Mouse (Mus musculus): ENCODE data around the gene Tet3.

DNA sequence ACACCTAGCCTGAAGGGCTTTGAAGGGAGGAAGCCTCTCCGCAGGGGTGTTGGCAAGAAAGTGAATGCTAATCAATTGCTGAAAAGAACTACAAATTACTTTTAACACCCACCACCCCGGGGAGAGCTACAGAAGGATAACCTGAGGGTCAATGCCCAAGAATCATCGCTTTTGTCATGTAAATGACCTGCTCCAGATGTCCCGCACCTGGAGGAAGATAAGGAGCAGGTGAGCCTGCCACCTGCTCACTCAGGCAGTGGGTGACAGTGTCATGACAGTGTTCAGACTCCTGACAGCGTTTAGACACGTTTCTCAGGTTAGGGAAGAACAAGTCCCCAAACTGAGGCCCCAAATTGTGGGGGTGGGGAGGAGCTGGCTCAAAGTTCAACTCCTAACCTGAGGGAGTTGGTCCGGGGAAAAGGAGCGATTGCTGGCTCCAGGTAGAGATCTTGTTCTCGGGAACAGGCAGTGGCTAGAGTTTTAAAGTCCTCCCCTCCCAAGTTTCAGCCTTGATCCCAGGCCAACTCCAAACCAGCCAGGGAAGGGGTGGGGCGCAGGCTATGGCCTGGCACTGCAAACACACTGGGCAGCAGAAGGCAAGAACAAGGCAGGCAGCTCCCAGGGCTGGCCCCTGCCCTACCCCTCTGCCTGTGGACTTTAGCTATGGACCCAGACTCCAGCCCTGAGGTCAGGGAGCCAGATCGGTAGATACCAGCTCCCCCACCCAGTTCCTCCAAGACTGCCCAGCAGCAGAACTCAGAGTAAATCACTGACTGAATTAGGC is 36.8 kb downstream of the Tet3 start:
- TF ChIP-seq POLR2A (IDR thresholded peaks at IDR 0.05; ENCODE audit: insufficient read depth, low read depth, low read length) (no peak), CTCF (IDR thresholded peaks at IDR 0.05; ENCODE audit: insufficient read depth, low read depth, low read length) (no peak)
